In genomic region chr17:28407418-28408250, GRCm38 (mm10) we compare ENCODE assay signal across 8 mouse cellular contexts. TPM values are rescaled to one million over a fixed set of nuclear protein-coding genes. Genes with fewer than 3 reads are reported as not detected.
DNase-seq lines count a peak whose midpoint lies in the region; ATAC-seq and TF ChIP-seq lines count a peak whose summit lies in the region.

No protein-coding gene starts in this region.

- intact Hi-C loops in gastrocnemius, adult 2 months (cut with DNase I), result loop anchor here (1.0 to 2.0 kb wide), 4 partner anchors 15 to 121 kb away; no protein-coding TSS in a partner anchor

- H3K27ac ChIP-seq in gastrocnemius, adult 2 months, result peak overlapping the region; percentile 1; the same call in 1 of the 2 replicates

- ATAC-seq in inflammation-experienced regulatory T-cells, adult 6 months, result peak; percentile 94
- ATAC-seq in megakaryocyte, adult 5-6 weeks (ENCODE audit: poor library complexity, severe bottlenecking), result peak; percentile 99

- TF ChIP-seq CTCF in gastrocnemius, adult 2 months (IDR thresholded peaks at IDR 0.05), result peak; percentile 97

- H3K4me3 ChIP-seq in gastrocnemius, adult 2 months, result no peak overlapping the region

- peak; percentile 90 for DNase-seq in R1 (ENCODE audit: low read depth, low spot score)
- peak; percentile 82 to 87 for DNase-seq in cerebellum, postnatal 25 days
- DNase-seq in gastrocnemius, adult 2 months, result peak; percentile 83
- DNase-seq in left cerebral cortex, adult 8-10 months (ENCODE audit: low spot score in 2 of 2), result peak; percentile 63 to 68
- peak; percentile 85 for DNase-seq in right cerebral cortex, adult 18-20 months
- peak; percentile 65 to 73 for DNase-seq in urinary bladder, adult 18-20 months (ENCODE audit: low spot score in 2 of 2)

RNA-seq across cellular contexts. Expression of gene Tulp1, which starts 42.6 kb away (rescaled TPM):
- not detected for total RNA-seq in gastrocnemius, adult 2 months (2021)
- under 1 TPM in 2 of 3 experiments, not detected in 1; 0.24 to 0.39 TPM for polyA plus RNA-seq in inflammation-experienced regulatory T-cells, adult 6 months (2017; shearing (Covaris generic))
- total RNA-seq in left cerebral cortex, adult 8-10 months (2022), result under 1 TPM in 1 of 4 experiments, not detected in 3; 0.27 TPM
- not detected in 2 replicates for total RNA-seq in megakaryocyte, adult 5-6 weeks (2015)
- total RNA-seq in megakaryocyte, adult 5-6 weeks (2017), result not detected in 2 replicates

RNA-seq across cellular contexts. Expression of gene Tead3, which starts 57.0 kb away (rescaled TPM):
- total RNA-seq in gastrocnemius, adult 2 months (2021), result 1 to 10 TPM; 6.9 to 7.4 TPM
- polyA plus RNA-seq in inflammation-experienced regulatory T-cells, adult 6 months (2017; shearing (Covaris generic)), result not detected
- total RNA-seq in left cerebral cortex, adult 8-10 months (2022), result 1 to 10 TPM; 2.3 to 4.0 (median 3.0) TPM
- not detected in 2 replicates for total RNA-seq in megakaryocyte, adult 5-6 weeks (2015)
- not detected in 2 replicates for total RNA-seq in megakaryocyte, adult 5-6 weeks (2017)
